Mouse (Mus musculus) bone marrow, adult 2 months (tissue): ENCODE results near the gene Slc6a17. TPM values are rescaled to one million over a fixed set of nuclear protein-coding genes. Genes with fewer than 3 reads are reported as not detected.

Experiments used
- H3K27ac ChIP-seq: fragments of 200-500 bp; 2 replicates; pipeline ENCODE4 v1.5.1; 2012; ENCODE audit warnings: low read depth, mild to moderate bottlenecking, control low read depth, inconsistent platforms, low read length; ENCODE audit not compliant: control insufficient read depth, poor library complexity, insufficient read depth
- H3K4me1 ChIP-seq: fragments of 200-500 bp; 2 replicates; pipeline ENCODE4 v1.6.1; 2011; ENCODE audit warnings: low read length; ENCODE audit not compliant: control insufficient read depth, insufficient read depth
- H3K4me3 ChIP-seq: fragments of 200-500 bp; replicated peaks from 2 replicates; pipeline ENCODE3; 2011; ENCODE audit warnings: mild to moderate bottlenecking, low read depth, low read length, control low read depth; ENCODE audit not compliant: control insufficient read depth
- CTCF ChIP-seq: fragments of 200-500 bp; IDR thresholded peaks from 2 replicates; pipeline ENCODE4 v1.5.1; 2011; ENCODE audit warnings: low read length, control low read depth; ENCODE audit not compliant: control insufficient read depth, insufficient read depth
- POLR2A ChIP-seq: fragments of 200-500 bp; IDR thresholded peaks from 2 replicates; pipeline ENCODE4 v1.6.1; 2011; ENCODE audit warnings: low read depth, mild to moderate bottlenecking, control low read depth, low read length, borderline replicate concordance; ENCODE audit not compliant: control insufficient read depth
- WGBS: fragments of 180-500 bp; shearing (Covaris S2); methylation state at CpG from one replicate; pipeline ENCODE4 v1.1.7; 2018; 5-methylcytosine and 5-hydroxymethylcytosine counted together
- polyA plus RNA-seq: library from polyadenylated mRNA; stranded (reverse); fragments of >200 nt; gene quantifications from 2 replicates; pipeline ENCODE4 v1.2.4, GENCODE M21; 2011; ENCODE audit warnings: low replicate concordance; ENCODE audit not compliant: missing spikeins, insufficient read depth, insufficient read length

Gene Slc6a17
- polyA plus RNA-seq, 1 experiment, result 0.62 TPM

DNA sequence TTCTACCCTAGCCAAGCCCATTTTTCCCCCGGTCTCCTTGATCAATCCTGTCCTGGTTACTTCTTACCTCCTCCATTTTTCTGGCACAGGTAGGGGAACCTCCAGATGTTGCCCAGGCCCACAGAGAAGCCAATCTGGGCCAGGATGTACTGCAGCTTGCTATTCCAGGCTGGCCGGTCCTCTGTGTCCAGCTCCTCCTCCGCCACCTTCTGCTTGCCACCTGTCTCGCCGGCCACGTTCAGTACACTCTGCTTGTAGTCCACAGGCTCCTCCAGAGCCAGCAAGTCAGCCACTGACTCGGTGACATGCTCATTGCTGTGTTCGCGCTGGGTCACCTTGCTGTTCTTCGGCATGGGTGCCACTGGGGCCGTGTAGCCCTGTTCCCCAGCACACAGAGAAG is 17.5 kb downstream of the Slc6a17 start:
- TF ChIP-seq CTCF, result no peak
- no peak for TF ChIP-seq POLR2A
- Histone ChIP-seq H3K27ac (no peak overlapping the region), H3K4me3 (no peak overlapping the region), H3K4me1 (no peaks in the 10 kb centered on the region)
- 86% methylated on average over 11 of the region's 11 CpGs for WGBS

DNA sequence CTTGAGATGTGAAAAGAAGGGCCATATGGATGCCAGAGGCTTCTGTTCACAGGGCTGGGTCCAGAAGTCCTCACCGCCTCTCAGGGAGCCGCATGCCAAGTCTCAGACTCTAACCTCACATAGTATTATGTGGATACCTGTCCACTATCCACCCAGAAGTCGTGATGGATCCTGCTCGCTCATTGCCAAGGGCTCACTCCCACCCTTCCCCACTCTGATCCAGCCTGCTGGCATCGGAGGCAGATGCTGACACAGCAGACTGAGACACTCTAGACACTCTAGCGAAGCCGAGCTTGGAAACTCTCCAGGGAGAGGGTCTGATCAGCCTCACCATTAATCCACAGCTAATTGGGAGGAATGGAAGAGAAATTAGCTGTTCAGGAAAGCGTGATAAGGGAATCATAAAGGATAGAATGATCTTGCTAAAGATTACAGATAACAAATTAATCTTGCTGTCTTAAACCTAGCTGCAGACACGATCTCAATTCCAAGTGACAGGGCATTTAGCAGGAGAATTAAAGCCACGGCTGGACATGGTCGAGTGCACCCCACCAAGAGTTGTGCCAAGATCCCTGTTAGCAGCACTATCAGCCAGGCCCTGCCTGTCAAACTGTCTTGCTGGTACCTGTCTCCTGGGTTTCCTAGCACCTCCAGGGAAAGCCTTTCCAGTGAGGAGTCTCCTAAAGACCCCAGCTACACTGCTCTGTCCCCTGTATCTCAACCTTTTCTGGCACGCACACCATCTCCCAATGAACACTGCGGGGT is 21.6 kb downstream of the Slc6a17 start:
- Histone ChIP-seq H3K4me1 (no peaks in the 10 kb centered on the region), H3K27ac (no peak overlapping the region), H3K4me3 (no peak overlapping the region)
- TF ChIP-seq CTCF, result no peak
- no peak for TF ChIP-seq POLR2A
- WGBS, result 76% methylated on average over 13 of the region's 13 CpGs

DNA sequence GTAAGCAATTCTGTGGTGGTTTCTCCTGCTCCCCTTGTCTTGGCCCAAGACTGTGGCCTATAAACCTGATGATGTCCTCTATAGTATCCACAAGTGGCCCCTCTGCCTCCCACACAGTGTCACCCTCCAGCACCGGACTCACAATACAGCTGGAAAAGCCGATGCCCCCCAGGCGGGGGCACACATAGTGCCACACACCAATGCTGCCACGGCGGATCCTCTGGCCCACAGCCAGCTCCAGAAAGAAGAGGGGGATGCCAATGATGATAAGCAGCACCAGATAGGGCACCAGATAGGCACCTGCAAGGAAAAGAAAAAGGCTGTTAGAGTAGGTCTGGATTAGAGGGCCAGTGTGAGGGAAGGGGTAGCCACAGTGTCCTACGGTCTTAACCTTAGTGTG is 22.3 kb downstream of the Slc6a17 start:
- WGBS, result 80% methylated on average over 6 of the region's 6 CpGs
- no peak overlapping the region for H3K27ac ChIP-seq
- TF ChIP-seq CTCF (no peak), POLR2A (no peak)
- no peak overlapping the region for H3K4me3 ChIP-seq
- no peaks in the 10 kb centered on the region for H3K4me1 ChIP-seq

GRCm38 (mm10) chr3:107491459-107491858 is 26.4 kb downstream of the Slc6a17 start:
- no peak overlapping the region for H3K4me3 ChIP-seq
- no peak overlapping the region for H3K27ac ChIP-seq
- 4% methylated on average over 6 of the region's 6 CpGs for WGBS
- no peak for TF ChIP-seq POLR2A
- TF ChIP-seq CTCF, result no peak
- no peaks in the 10 kb centered on the region for H3K4me1 ChIP-seq

DNA sequence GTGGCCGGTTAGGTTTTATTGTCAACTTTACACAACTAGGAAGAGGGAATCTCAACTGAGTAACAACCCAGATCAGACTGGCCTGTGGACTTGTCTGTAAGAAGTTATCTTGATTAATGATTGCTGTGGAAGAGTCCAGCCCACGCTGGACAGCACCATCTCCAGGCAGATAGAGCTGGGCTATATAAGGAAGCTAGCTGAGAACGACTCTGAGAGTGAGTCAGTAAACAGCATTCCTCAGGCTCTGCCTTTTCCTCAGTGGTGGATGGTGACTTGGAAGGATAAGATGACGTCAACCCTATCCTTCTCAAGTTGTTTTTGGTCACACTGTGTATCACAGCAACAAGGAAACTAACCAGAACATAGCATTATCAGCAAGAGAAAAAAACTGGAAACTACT is 29.2 kb downstream of the Slc6a17 start:
- TF ChIP-seq CTCF, result no peak
- no peak for TF ChIP-seq POLR2A
- Histone ChIP-seq H3K4me1 (no peaks in the 10 kb centered on the region), H3K4me3 (no peak overlapping the region), H3K27ac (no peak overlapping the region)
- 54% methylated on average over 4 of the region's 4 CpGs for WGBS

DNA sequence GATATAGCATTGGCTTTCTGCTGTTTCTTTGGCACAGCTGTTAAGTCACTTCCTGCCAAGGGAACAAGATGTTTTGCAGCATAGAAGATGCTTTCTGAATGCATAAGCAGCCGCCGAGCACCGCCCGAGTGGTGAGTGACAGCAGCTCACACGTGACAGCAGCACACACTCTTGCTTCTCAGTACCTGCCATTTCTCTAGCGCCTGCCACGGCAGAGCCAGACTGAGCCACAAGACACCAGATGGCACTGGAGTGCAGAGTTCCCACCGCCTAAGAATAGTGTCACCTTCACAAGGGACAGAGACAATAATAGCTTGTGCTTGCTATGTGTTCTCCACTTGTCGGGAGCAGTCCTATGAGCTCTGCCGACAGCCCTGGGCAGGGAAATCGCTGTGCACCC is 34.5 kb downstream of the Slc6a17 start:
- no peaks in the 10 kb centered on the region for H3K4me1 ChIP-seq
- no peak overlapping the region for H3K4me3 ChIP-seq
- TF ChIP-seq CTCF, result no peak
- WGBS, result 29% methylated on average over 11 of the region's 11 CpGs
- no peak overlapping the region for H3K27ac ChIP-seq

DNA sequence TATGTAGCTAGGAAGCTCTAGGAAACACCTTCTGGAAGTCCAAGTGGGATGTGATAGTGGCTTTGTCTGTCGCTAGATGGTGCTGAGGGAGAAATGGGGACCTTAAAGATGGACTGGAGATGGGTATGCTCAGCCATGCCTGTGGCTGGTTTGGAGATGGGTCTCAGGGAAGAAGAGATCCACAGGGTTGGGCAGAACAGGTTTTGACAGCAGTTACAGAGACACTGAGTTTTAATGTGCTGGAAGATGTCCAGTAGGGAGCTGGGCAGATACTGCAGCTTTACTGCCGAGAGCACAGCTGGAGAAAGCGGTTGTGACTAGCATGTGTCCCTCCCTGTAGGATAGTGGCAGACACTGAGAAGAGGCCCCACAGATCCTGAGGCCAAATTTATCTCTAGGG is 37.2 kb downstream of the Slc6a17 start:
- Histone ChIP-seq H3K4me1 (no peaks in the 10 kb centered on the region), H3K4me3 (no peak overlapping the region), H3K27ac (no peak overlapping the region)
- TF ChIP-seq POLR2A, result no peak
- no peak for TF ChIP-seq CTCF
- 32% methylated on average over 3 of the region's 3 CpGs for WGBS

GRCm38 (mm10) chr3:107472198-107472597 is 45.6 kb downstream of the Slc6a17 start:
- TF ChIP-seq CTCF, result peak; percentile 92
- TF ChIP-seq POLR2A, result no peak
- Histone ChIP-seq H3K27ac (no peak overlapping the region), H3K4me3 (no peak overlapping the region), H3K4me1 (no peaks in the 10 kb centered on the region)
- 24% methylated on average over 6 of the region's 6 CpGs for WGBS

DNA sequence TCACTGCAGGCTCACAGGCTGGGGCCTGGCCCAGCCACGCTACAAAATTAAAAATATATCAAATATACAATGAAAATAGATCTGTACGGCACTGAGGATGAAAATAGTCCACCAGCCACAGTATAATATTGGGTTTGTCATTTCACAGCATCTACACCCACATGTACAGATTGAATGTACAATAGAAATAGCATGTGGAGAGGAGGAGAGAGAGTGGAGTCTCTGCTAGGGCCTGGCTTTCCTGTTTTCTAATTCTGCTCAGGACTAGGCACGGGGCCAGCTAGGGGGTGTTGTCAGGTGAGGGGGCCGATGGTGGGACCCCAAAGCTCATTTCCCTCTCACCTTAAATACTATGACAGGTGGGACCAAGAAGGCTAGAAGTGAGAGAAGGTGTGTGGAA is 48.8 kb downstream of the Slc6a17 start:
- H3K27ac ChIP-seq, result no peak overlapping the region
- no peak for TF ChIP-seq POLR2A
- no peak for TF ChIP-seq CTCF
- WGBS, result 73% methylated on average over 4 of the region's 4 CpGs
- no peaks in the 10 kb centered on the region for H3K4me1 ChIP-seq
- H3K4me3 ChIP-seq, result no peak overlapping the region
